Mouse (Mus musculus): ENCODE measurements at regions not wholly inside any gene's neighbourhood (a gene's known extent, or its start where the extent isn't known, plus 50 kb on each side); places are given as distances from the start of the nearest gene placed in this dataset.

DNA sequence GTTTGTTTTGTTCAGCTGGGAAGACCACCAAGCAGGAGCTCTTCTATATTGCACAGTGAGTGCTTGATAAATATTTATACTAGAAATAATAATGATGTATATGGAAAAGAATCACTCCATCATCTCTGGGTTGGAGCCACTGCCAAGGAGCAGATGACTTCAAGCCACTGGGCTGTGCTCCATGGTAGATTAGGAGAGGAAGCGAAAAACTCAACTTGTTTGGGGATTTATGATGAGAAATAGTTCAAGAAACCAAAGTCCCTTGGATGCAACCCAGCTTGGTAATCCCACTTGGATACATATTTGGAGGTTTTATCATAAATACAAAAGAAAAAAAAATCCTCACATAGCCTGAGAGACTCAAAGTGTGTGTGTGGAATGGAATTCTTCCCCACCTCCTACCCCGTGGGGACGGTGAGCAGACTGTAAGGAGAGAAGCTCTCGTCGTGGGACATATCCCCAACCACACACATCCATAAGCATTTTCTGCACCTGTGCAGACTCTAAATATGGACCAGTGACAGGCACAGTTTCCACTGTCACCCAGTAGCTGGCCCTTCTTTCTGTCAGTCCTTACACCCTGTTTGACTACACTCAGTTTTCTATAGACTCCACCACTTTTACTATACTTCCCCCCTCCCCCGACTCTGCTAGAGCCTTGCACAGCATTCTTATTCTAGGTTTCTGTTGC, 176.4 kb upstream of the Hmga2 start:
- TF ChIP-seq JUN (IDR thresholded peaks at IDR 0.05; ENCODE audit: insufficient read depth, low read depth, low read length) (no peak), CTCF (conservative IDR thresholded peaks at IDR 0.05 in 1 of 2, IDR thresholded peaks at IDR 0.05 in 1 of 2; ENCODE audit: low read depth in 2 of 2, low read length in 2 of 2) (no peak), ZNF384 (IDR thresholded peaks at IDR 0.05; ENCODE audit: low read depth, low read length) (no peak), ETS1 (conservative IDR thresholded peaks at IDR 0.05; ENCODE audit: low read depth, low read length) (no peak), JUND (conservative IDR thresholded peaks at IDR 0.05; ENCODE audit: low read depth, low read length) (no peak), UBTF (IDR thresholded peaks at IDR 0.05; ENCODE audit: low read depth, low read length) (no peak), POLR2A (IDR thresholded peaks at IDR 0.05; ENCODE audit: low read depth, low read length) (no peak), ZC3H11A (IDR thresholded peaks at IDR 0.05; ENCODE audit: low read depth, low read length) (no peak), EP300 (IDR thresholded peaks at IDR 0.05; ENCODE audit: low read length) (no peak), TCF12 (IDR thresholded peaks at IDR 0.05; ENCODE audit: low read depth, low read length) (no peak), BHLHE40 (IDR thresholded peaks at IDR 0.05; ENCODE audit: low read depth, low read length) (no peak), HCFC1 (IDR thresholded peaks at IDR 0.05; ENCODE audit: low read depth, low read length) (no peak), CHD2 (IDR thresholded peaks at IDR 0.05; ENCODE audit: low read length) (no peak)

Measured in CH12.LX (cell line).